Mouse (Mus musculus) heart, embryonic 11.5 days (tissue): Measurements from ENCODE around the gene Fam19a5. TPM values are rescaled to one million over a fixed set of nuclear protein-coding genes. Genes with fewer than 3 reads are reported as not detected.

Source experiments
- ATAC-seq: fragments of 200-750 bp; cut with Nextera tagmentation; replicated peaks from 2 replicates; pipeline ENCODE4 v1.8.0; 2017; ENCODE audit warnings: moderate library complexity; ENCODE audit not compliant: insufficient number of reproducible peaks, low FRiP score, low TSS enrichment
- H3K27ac ChIP-seq: fragments of 300-500 bp; sonication (generic); 2 replicates; pipeline ENCODE4 v1.5.1; 2014; ENCODE audit warnings: mild to moderate bottlenecking, low read depth, low read length
- H3K27me3 ChIP-seq: fragments of 300-500 bp; sonication (generic); 2 replicates; pipeline ENCODE4 v1.6.1; 2014; ENCODE audit warnings: mild to moderate bottlenecking, low read length, mixed read lengths; ENCODE audit not compliant: control insufficient read depth, insufficient read depth
- H3K36me3 ChIP-seq: fragments of 300-500 bp; sonication (generic); 2 replicates; pipeline ENCODE4 v1.6.1; 2014; ENCODE audit warnings: mild to moderate bottlenecking, low read length, moderate library complexity, mixed read lengths; ENCODE audit not compliant: control insufficient read depth, insufficient read depth
- H3K4me1 ChIP-seq: fragments of 300-500 bp; sonication (generic); 2 replicates; pipeline ENCODE4 v1.6.1; 2014; ENCODE audit warnings: low read length; ENCODE audit not compliant: control insufficient read depth, insufficient read depth
- H3K4me2 ChIP-seq: fragments of 300-500 bp; sonication (generic); 2 replicates; pipeline ENCODE4 v1.6.1; 2014; ENCODE audit warnings: mild to moderate bottlenecking, moderate library complexity
- H3K4me3 ChIP-seq: fragments of 300-500 bp; sonication (generic); 2 replicates; pipeline ENCODE4 v1.5.1; 2014; ENCODE audit warnings: low read depth, low read length
- H3K9ac ChIP-seq: fragments of 300-500 bp; sonication (generic); 2 replicates; pipeline ENCODE4 v1.6.1; 2014; ENCODE audit warnings: mild to moderate bottlenecking, low read depth, low read length, moderate library complexity
- H3K9me3 ChIP-seq: fragments of 300-500 bp; sonication (generic); replicated peaks from 2 replicates; pipeline ENCODE4 v1.6.1; 2016; ENCODE audit warnings: low read length; ENCODE audit not compliant: control insufficient read depth
- WGBS: fragments of 180-500 bp; shearing (Covaris S2); extraction: QIAGEN DNeasy Blood & Tissue Kit; methylation state at CpG from one replicate; pipeline ENCODE4 v1.1.7; 2014; ENCODE audit not compliant: insufficient replicate concordance; 5-methylcytosine and 5-hydroxymethylcytosine counted together
- polyA plus RNA-seq: library from polyadenylated mRNA; unstranded; fragments of >200 nt; fragmentation: Nextera tagmentation; extraction: Ambion mirVana; gene quantifications from 2 replicates; pipeline ENCODE4 v1.2.1, GENCODE M21; 2014

The Fam19a5 gene
- polyA plus RNA-seq, 1 experiment from 2014 or later = 1.7 TPM

- no peaks in the 10 kb centered on the region for H3K9me3 ChIP-seq
- no peak overlapping the region for H3K27ac ChIP-seq
- H3K36me3 ChIP-seq = no peaks in the 10 kb centered on the region
- H3K4me2 ChIP-seq = no peak overlapping the region
- H3K9ac ChIP-seq = no peak overlapping the region
- H3K4me3 ChIP-seq = no peak overlapping the region
- 71% methylated on average over 15 of the region's 15 CpGs for WGBS
- H3K4me1 ChIP-seq = 0 out of 2 replicates have a peak, but pooled peaks cover 4% of the 10 kb centered on the region
- no peak for ATAC-seq
- no peaks in the 10 kb centered on the region for H3K27me3 ChIP-seq
Observed at GRCm38 (mm10) chr15:87691271-87691955, 147.3 kb downstream of the Fam19a5 start.

GRCm38 (mm10) chr15:87691958-87692357 lies 147.9 kb downstream of the Fam19a5 start:
- H3K4me1 ChIP-seq = 0 out of 2 replicates have a peak, but pooled peaks cover 4% of the 10 kb centered on the region
- no peak overlapping the region for H3K9ac ChIP-seq
- no peak overlapping the region for H3K4me3 ChIP-seq
- H3K9me3 ChIP-seq = no peaks in the 10 kb centered on the region
- H3K27me3 ChIP-seq = no peaks in the 10 kb centered on the region
- no peak for ATAC-seq
- no peak overlapping the region for H3K4me2 ChIP-seq
- WGBS = 79% methylated on average over 4 of the region's 4 CpGs
- no peak overlapping the region for H3K27ac ChIP-seq
- H3K36me3 ChIP-seq = no peaks in the 10 kb centered on the region

- 0 out of 2 replicates have a peak, but pooled peaks cover 4% of the 10 kb centered on the region for H3K4me1 ChIP-seq
- no peak overlapping the region for H3K4me2 ChIP-seq
- H3K9ac ChIP-seq = no peak overlapping the region
- no peaks in the 10 kb centered on the region for H3K36me3 ChIP-seq
- no peak for ATAC-seq
- no peak overlapping the region for H3K27ac ChIP-seq
- 87% methylated on average over 7 of the region's 7 CpGs for WGBS
- H3K9me3 ChIP-seq = no peaks in the 10 kb centered on the region
- H3K27me3 ChIP-seq = no peaks in the 10 kb centered on the region
- no peak overlapping the region for H3K4me3 ChIP-seq
Observed at GRCm38 (mm10) chr15:87692394-87692793, 148.3 kb downstream of the Fam19a5 start.

GRCm38 (mm10) chr15:87692865-87693513 lies 148.9 kb downstream of the Fam19a5 start:
- no peaks in the 10 kb centered on the region for H3K36me3 ChIP-seq
- no peaks in the 10 kb centered on the region for H3K9me3 ChIP-seq
- no peak overlapping the region for H3K4me2 ChIP-seq
- H3K9ac ChIP-seq = no peak overlapping the region
- H3K4me1 ChIP-seq = 0 out of 2 replicates have a peak, but pooled peaks cover 4% of the 10 kb centered on the region
- H3K4me3 ChIP-seq = no peak overlapping the region
- 69% methylated on average over 4 of the region's 4 CpGs for WGBS
- ATAC-seq = no peak
- H3K27ac ChIP-seq = no peak overlapping the region
- H3K27me3 ChIP-seq = no peaks in the 10 kb centered on the region

- Histone ChIP-seq H3K9me3 (no peaks in the 10 kb centered on the region), H3K4me3 (no peak overlapping the region), H3K27ac (no peak overlapping the region), H3K27me3 (no peaks in the 10 kb centered on the region), H3K9ac (no peak overlapping the region), H3K4me1 (0 out of 2 replicates have a peak, but pooled peaks cover 3% of the 10 kb centered on the region), H3K4me2 (no peak overlapping the region), H3K36me3 (no peaks in the 10 kb centered on the region)
- 71% methylated on average over 13 of the region's 13 CpGs for WGBS
- no peak for ATAC-seq
Observed at GRCm38 (mm10) chr15:87697433-87697996, 153.4 kb downstream of the Fam19a5 start.

- H3K36me3 ChIP-seq = no peaks in the 10 kb centered on the region
- H3K4me1 ChIP-seq = 0 out of 2 replicates have a peak, but pooled peaks cover 3% of the 10 kb centered on the region
- no peak overlapping the region for H3K9ac ChIP-seq
- 60% methylated on average over 14 of the region's 14 CpGs for WGBS
- H3K27ac ChIP-seq = no peak overlapping the region
- no peak for ATAC-seq
- H3K4me3 ChIP-seq = no peak overlapping the region
- H3K27me3 ChIP-seq = no peaks in the 10 kb centered on the region
- H3K9me3 ChIP-seq = no peaks in the 10 kb centered on the region
- no peak overlapping the region for H3K4me2 ChIP-seq
Observed at GRCm38 (mm10) chr15:87698562-87699320, 154.6 kb downstream of the Fam19a5 start.

- Histone ChIP-seq H3K4me3 (no peak overlapping the region), H3K36me3 (no peaks in the 10 kb centered on the region), H3K4me1 (0 out of 2 replicates have a peak, but pooled peaks cover 3% of the 10 kb centered on the region), H3K27me3 (no peaks in the 10 kb centered on the region), H3K27ac (no peak overlapping the region), H3K9me3 (no peaks in the 10 kb centered on the region), H3K4me2 (no peak overlapping the region), H3K9ac (no peak overlapping the region)
- ATAC-seq = no peak
- WGBS = 88% methylated on average over 1 of the region's 1 CpGs
Observed at GRCm38 (mm10) chr15:87702821-87703220, 158.7 kb downstream of the Fam19a5 start.

- 80% methylated on average over 3 of the region's 3 CpGs for WGBS
Observed at GRCm38 (mm10) chr15:87703334-87703733, 159.2 kb downstream of the Fam19a5 start.

More at GRCm38 (mm10) chr15:87703334-87703733, 159.2 kb downstream of the Fam19a5 start:
- H3K4me2 ChIP-seq = no peak overlapping the region
- H3K9me3 ChIP-seq = no peaks in the 10 kb centered on the region
- H3K9ac ChIP-seq = no peak overlapping the region
- ATAC-seq = no peak
- no peak overlapping the region for H3K27ac ChIP-seq
- H3K27me3 ChIP-seq = no peaks in the 10 kb centered on the region
- H3K36me3 ChIP-seq = no peaks in the 10 kb centered on the region
- H3K4me3 ChIP-seq = no peak overlapping the region
- H3K4me1 ChIP-seq = 0 out of 2 replicates have a peak, but pooled peaks cover 1% of the 10 kb centered on the region
